Mouse (Mus musculus) heart, adult 2 months (tissue): ENCODE data around the gene Spg20.

ENCODE experiments used
- CTCF ChIP-seq: fragments of 200-600 bp; IDR thresholded peaks from 2 replicates; pipeline ENCODE4 v1.8.1; 2022; ENCODE audit warnings: antibody characterized with exemption, mild to moderate bottlenecking, moderate library complexity
- EP300 ChIP-seq: fragments of 200-500 bp; IDR thresholded peaks from 2 replicates; pipeline ENCODE4 v1.6.1; 2011; ENCODE audit warnings: low read depth, low read length, control low read depth; ENCODE audit not compliant: insufficient read depth
- POLR2A ChIP-seq: fragments of 200-500 bp; IDR thresholded peaks from 2 replicates; pipeline ENCODE4 v1.6.1; 2011; ENCODE audit warnings: mild to moderate bottlenecking, low read depth, low read length, control low read depth; ENCODE audit not compliant: insufficient read depth

DNA sequence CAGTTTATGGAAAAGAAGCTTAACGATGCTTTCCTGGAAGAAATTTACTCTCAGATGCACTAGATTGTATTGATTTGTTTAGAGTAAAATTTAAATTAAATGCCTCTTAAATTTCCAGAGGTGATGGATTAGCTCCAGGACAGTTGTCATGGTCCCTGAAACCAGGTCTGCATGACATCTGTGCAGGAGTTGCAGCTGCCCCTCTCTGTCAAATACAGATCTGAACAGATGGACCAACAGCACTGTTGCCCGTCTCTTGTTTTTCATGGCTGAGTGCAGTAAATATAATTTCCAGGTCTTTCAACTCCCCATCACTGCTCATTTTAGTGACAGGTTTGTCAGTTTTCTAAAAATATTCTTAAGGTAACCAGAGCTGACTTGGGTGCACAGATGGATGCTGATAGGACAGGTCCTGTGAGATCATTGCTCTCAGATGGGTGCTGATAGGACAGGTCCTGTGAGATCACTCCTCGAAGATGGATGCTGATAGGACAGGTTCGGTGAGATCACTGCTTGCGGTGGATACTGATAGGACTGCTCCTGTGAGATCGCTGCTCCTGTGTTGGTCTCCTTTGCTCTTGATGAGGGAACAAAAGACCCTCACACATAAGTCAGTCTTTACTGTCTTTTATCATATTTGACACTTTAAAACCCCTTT is 19.8 kb downstream of the Spg20 start:
- TF ChIP-seq CTCF (no peak), POLR2A (no peak), EP300 (no peak)
